In the genomic region with DNA sequence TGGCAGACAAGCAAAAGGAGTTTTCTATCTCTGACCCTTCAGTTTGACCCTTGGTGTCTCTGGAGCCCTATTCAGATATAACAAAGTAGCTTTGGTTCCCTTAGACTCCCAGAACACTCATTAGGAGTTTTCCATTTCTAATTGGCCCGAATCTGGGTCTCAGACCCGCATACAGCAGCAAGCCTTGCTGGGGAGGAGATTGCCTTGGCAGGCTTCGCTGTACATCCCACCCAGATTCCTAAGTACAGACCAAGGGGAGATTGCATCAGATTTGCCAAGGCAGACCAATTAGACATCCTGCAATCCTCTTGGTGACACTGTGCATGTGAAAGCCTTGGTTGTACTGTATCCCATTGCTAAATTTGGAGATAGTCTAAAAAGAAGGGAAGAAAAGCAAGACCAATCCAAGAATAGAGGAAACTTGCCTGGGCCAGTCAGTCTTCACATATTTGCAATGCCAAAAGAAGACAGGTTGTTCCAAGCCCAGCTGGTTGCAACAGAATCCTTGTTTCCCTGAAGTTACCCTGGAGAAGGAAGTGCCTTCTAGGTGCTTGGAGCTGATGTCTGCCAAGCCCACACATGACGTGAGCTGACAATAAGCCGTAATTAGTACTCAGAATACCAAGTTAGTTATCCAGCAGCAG, we compare ENCODE assay signal across 12 mouse cellular contexts.
DNase-seq lines count a peak whose midpoint lies in the region.
"Had no signal": no experiment of that assay in that cellular context is flagged by ENCODE, and none has a peak within 500 bp of the region (broad histone marks: within the 10 kb centered on the region; RNA-seq: fewer than 3 reads in every experiment).

No protein-coding gene starts in this region.

- DNase-seq in layer of hippocampus, adult 11-12 months (ENCODE audit: low spot score): peak; percentile 14
- DNase-seq in layer of hippocampus, postnatal 25 days (ENCODE audit: extremely low spot score in 1 of 2, low spot score in 1 of 2): no peak
- DNase-seq in frontal cortex, adult 2 months (ENCODE audit: extremely low spot score in 1 of 2, low spot score in 1 of 2): peak; percentile 16 to 25
- DNase-seq in layer of hippocampus, postnatal 36 days: peak; percentile 11 to 13
- peak; percentile 8 for DNase-seq in right cerebral cortex, postnatal 25 days
- no peak for DNase-seq in spleen, postnatal 36 days (ENCODE audit: low spot score in 2 of 2)
- DNase-seq in spleen, postnatal 10 days (ENCODE audit: low spot score in 2 of 2): no peak
- DNase-seq: cerebellum, adult 11 months; gastrocnemius, postnatal 25 days; liver, embryonic 13.5 days; lung, postnatal 14 days; spleen, adult 18-20 months had no signal

Comparison
In these comparisons a context has a peak if more than half of its experiments do, and no peak if none do; other contexts are left out.
1. DNase-seq: peak in layer of hippocampus, adult 11-12 months (single experiment), frontal cortex, adult 2 months (2 of 2), layer of hippocampus, postnatal 36 days (2 of 2) and right cerebral cortex, postnatal 25 days (single experiment); none in layer of hippocampus, postnatal 25 days (0 of 2), spleen, postnatal 36 days (0 of 2) and spleen, postnatal 10 days (0 of 2).